Mouse (Mus musculus): ENCODE results near the gene Clec4g. TPM values are rescaled to one million over a fixed set of nuclear protein-coding genes. Genes with fewer than 3 reads are reported as not detected.
"Not testable (repeated sequence)": the region's sequence is repeated elsewhere in the genome, so short reads cannot be mapped to it uniquely, and the experiment has no call there.

The Clec4g gene
- not detected for total RNA-seq (2022)

GRCm38 (mm10) chr8:3720551-3720950 lies at the start of gene Clec4g:
Gene Clec4g (minus strand): TSS chr8:3720651.
- no peak for DNase-seq

- DNase-seq: not testable (repeated sequence)
These were observed 48.2 kb upstream of the Clec4g start for GRCm38 (mm10) chr8:3768641-3769040.

GRCm38 (mm10) chr8:3754261-3754850 lies 33.9 kb upstream of the Clec4g start:
- DNase-seq: no peak

- DNase-seq: no peak
These were observed 28.3 kb upstream of the Clec4g start, which contains the start of gene Cd209a for GRCm38 (mm10) chr8:3748761-3749160. Gene Cd209a (minus strand): TSS chr8:3748984.

GRCm38 (mm10) chr8:3736947-3737346 lies 16.5 kb upstream of the Clec4g start:
- no peak for DNase-seq

- no peak for DNase-seq
These were observed 15.1 kb upstream of the Clec4g start for GRCm38 (mm10) chr8:3735599-3735998.

GRCm38 (mm10) chr8:3734084-3734483 lies 13.6 kb upstream of the Clec4g start:
- DNase-seq: no peak

- DNase-seq: no peak
These were observed 590 bp upstream of the Clec4g start for GRCm38 (mm10) chr8:3721041-3721440.

GRCm38 (mm10) chr8:3718559-3718958 lies 1.9 kb downstream of the Clec4g start:
- peak; percentile 32 for DNase-seq

- DNase-seq: no peak
These were observed 3.0 kb downstream of the Clec4g start for GRCm38 (mm10) chr8:3717321-3717954.

GRCm38 (mm10) chr8:3711646-3712045 lies 8.8 kb downstream of the Clec4g start:
- no peak for DNase-seq

GRCm38 (mm10) chr8:3710312-3710711 lies 10.1 kb downstream of the Clec4g start:
- DNase-seq: no peak

GRCm38 (mm10) chr8:3707611-3708010 lies 12.8 kb downstream of the Clec4g start:
- no peak for DNase-seq

- DNase-seq: no peak
These were observed 14.7 kb downstream of the Clec4g start for GRCm38 (mm10) chr8:3705711-3706110.

- no peak for DNase-seq
These were observed 19.0 kb downstream of the Clec4g start for GRCm38 (mm10) chr8:3701491-3701890.

GRCm38 (mm10) chr8:3694121-3694520 lies 26.3 kb downstream of the Clec4g start, which contains the start of gene Fcer2a:
Gene Fcer2a (minus strand): TSS chr8:3694175.
- DNase-seq: no peak

- no peak for DNase-seq
These were observed 29.7 kb downstream of the Clec4g start for GRCm38 (mm10) chr8:3690774-3691173.

GRCm38 (mm10) chr8:3687537-3687936 lies 32.9 kb downstream of the Clec4g start:
- DNase-seq: no peak

GRCm38 (mm10) chr8:3685422-3685821 lies 35.0 kb downstream of the Clec4g start:
- DNase-seq: no peak

GRCm38 (mm10) chr8:3684530-3684929 lies 35.9 kb downstream of the Clec4g start:
- no peak for DNase-seq

GRCm38 (mm10) chr8:3683408-3684176 lies 36.9 kb downstream of the Clec4g start:
- DNase-seq: no peak

- DNase-seq: no peak
These were observed 38.0 kb downstream of the Clec4g start for GRCm38 (mm10) chr8:3682435-3682834.

GRCm38 (mm10) chr8:3679656-3680055 lies 40.8 kb downstream of the Clec4g start:
- no peak for DNase-seq

GRCm38 (mm10) chr8:3679236-3679635 lies 41.2 kb downstream of the Clec4g start:
- no peak for DNase-seq
